Mouse (Mus musculus) midbrain, embryonic 16.5 days (tissue): ENCODE results near the gene Pnck. TPM values are rescaled to one million over a fixed set of nuclear protein-coding genes. Genes with fewer than 3 reads are reported as not detected.

Experiments
- ATAC-seq: fragments of 200-750 bp; cut with Nextera tagmentation; 2 replicates; pipeline ENCODE4 v1.8.0; 2017; ENCODE audit warnings: moderate TSS enrichment
- H3K27ac ChIP-seq: fragments of 300-500 bp; sonication (generic); 2 replicates; pipeline ENCODE4 v1.5.1; 2014; ENCODE audit warnings: mild to moderate bottlenecking, low read length, mixed read lengths
- H3K27me3 ChIP-seq: fragments of 300-500 bp; sonication (generic); 2 replicates; pipeline ENCODE4 v1.6.1; 2014; ENCODE audit warnings: low read depth, low read length, mixed read lengths; ENCODE audit not compliant: control insufficient read depth, insufficient read depth
- H3K36me3 ChIP-seq: fragments of 300-500 bp; sonication (generic); 2 replicates; pipeline ENCODE4 v1.6.1; 2014; ENCODE audit warnings: mild to moderate bottlenecking, low read length, moderate library complexity, mixed read lengths; ENCODE audit not compliant: control insufficient read depth, insufficient read depth
- H3K4me1 ChIP-seq: fragments of 300-500 bp; sonication (generic); 2 replicates; pipeline ENCODE4 v1.6.1; 2014; ENCODE audit warnings: mild to moderate bottlenecking, low read length, mixed read lengths; ENCODE audit not compliant: control insufficient read depth, insufficient read depth
- H3K4me2 ChIP-seq: fragments of 300-500 bp; sonication (generic); 2 replicates; pipeline ENCODE4 v1.6.1; 2014; ENCODE audit warnings: mild to moderate bottlenecking, low read length, mixed read lengths
- H3K4me3 ChIP-seq: fragments of 300-500 bp; sonication (generic); 2 replicates; pipeline ENCODE4 v1.5.1; 2014; ENCODE audit warnings: low read depth, mild to moderate bottlenecking, low read length, moderate library complexity, mixed read lengths
- H3K9ac ChIP-seq: fragments of 300-500 bp; sonication (generic); 2 replicates; pipeline ENCODE4 v1.6.1; 2014; ENCODE audit warnings: low read depth, low read length, mixed read lengths
- H3K9me3 ChIP-seq: fragments of 300-500 bp; sonication (generic); replicated peaks from 2 replicates; pipeline ENCODE4 v1.6.1; 2014; ENCODE audit warnings: mild to moderate bottlenecking, low read length, mixed read lengths; ENCODE audit not compliant: control insufficient read depth, poor library complexity, severe bottlenecking
- WGBS: fragments of 180-500 bp; shearing (Covaris S2); extraction: QIAGEN DNeasy Blood & Tissue Kit; methylation state at CpG from one replicate; pipeline ENCODE4 v1.1.7; 2014; 5-methylcytosine and 5-hydroxymethylcytosine counted together
- polyA plus RNA-seq: library from polyadenylated mRNA; unstranded; fragments of >200 nt; fragmentation: Nextera tagmentation; extraction: Ambion mirVana; gene quantifications from 2 replicates; pipeline ENCODE4 v1.2.1, GENCODE M21; 2015

The Pnck gene
- polyA plus RNA-seq, 1 experiment from 2014 or later: 208 TPM

GRCm38 (mm10) chrX:73626981-73627380 lies 32.9 kb downstream of the Pnck start:
- H3K36me3 ChIP-seq: no peaks in the 10 kb centered on the region
- no peak overlapping the region for H3K4me2 ChIP-seq
- H3K27me3 ChIP-seq: no peaks in the 10 kb centered on the region
- no peak overlapping the region for H3K27ac ChIP-seq
- H3K9me3 ChIP-seq: no peaks in the 10 kb centered on the region
- H3K9ac ChIP-seq: no peak overlapping the region
- H3K4me1 ChIP-seq: no peaks in the 10 kb centered on the region
- no peak for ATAC-seq
- no peak overlapping the region for H3K4me3 ChIP-seq

- no peaks in the 10 kb centered on the region for H3K36me3 ChIP-seq
- H3K4me2 ChIP-seq: no peak overlapping the region
- no peak overlapping the region for H3K4me3 ChIP-seq
- no peaks in the 10 kb centered on the region for H3K4me1 ChIP-seq
- H3K27ac ChIP-seq: no peak overlapping the region
- H3K9ac ChIP-seq: no peak overlapping the region
- WGBS: 91% methylated on average over 2 of the region's 2 CpGs
- H3K27me3 ChIP-seq: no peaks in the 10 kb centered on the region
- no peak for ATAC-seq
- no peaks in the 10 kb centered on the region for H3K9me3 ChIP-seq
Measured at GRCm38 (mm10) chrX:73619890-73620289, 40.0 kb downstream of the Pnck start.

DNA sequence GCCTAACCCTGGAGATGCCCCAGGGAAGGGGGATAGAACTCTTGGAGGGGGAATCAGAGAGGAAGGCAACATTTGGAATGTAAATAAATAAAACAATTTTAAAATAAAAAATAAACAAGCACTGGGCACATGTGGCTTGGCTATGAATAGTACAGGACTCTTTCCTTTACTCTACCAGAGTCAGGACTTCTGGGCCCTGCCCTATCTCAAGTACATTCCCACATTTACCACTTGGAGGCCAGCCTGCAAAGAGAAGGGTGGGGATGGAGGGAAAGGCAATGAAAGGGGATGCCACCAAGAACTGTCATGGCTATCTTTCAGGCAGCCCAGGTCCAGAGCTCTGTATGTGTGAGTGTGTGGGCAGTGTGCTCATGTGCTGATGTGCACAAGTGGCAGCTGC lies 40.5 kb downstream of the Pnck start:
- Histone ChIP-seq H3K27ac (no peak overlapping the region), H3K9ac (no peak overlapping the region), H3K4me2 (no peak overlapping the region), H3K9me3 (no peaks in the 10 kb centered on the region), H3K36me3 (no peaks in the 10 kb centered on the region), H3K4me3 (no peak overlapping the region), H3K27me3 (no peaks in the 10 kb centered on the region), H3K4me1 (no peaks in the 10 kb centered on the region)
- ATAC-seq: no peak

DNA sequence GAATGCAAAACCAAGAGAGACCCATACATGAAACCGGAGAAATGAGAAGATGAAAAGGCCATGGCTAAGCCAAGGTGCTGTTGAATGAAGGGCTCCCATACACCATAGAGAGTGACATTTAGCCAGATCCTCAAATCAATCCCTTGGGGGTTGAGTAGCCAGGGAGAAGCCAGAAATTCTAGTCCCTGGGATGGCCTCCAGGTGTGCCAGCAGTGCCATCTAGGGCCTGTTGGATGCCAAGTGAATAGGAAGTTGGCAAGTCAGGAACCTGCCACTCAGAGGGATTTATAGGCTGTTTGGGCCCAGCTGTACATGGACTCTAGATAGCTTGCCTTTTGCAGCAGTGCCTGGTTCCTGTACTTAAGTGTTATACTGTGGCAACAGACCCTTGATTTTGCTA lies 44.0 kb downstream of the Pnck start:
- H3K9ac ChIP-seq: no peak overlapping the region
- WGBS: 94% methylated on average over 1 of the region's 1 CpGs
- H3K4me1 ChIP-seq: no peaks in the 10 kb centered on the region
- ATAC-seq: no peak
- no peaks in the 10 kb centered on the region for H3K36me3 ChIP-seq
- H3K27ac ChIP-seq: no peak overlapping the region
- no peaks in the 10 kb centered on the region for H3K9me3 ChIP-seq
- H3K4me3 ChIP-seq: no peak overlapping the region
- H3K27me3 ChIP-seq: no peaks in the 10 kb centered on the region
- no peak overlapping the region for H3K4me2 ChIP-seq

GRCm38 (mm10) chrX:73613665-73614064 lies 46.3 kb downstream of the Pnck start:
- H3K9me3 ChIP-seq: no peaks in the 10 kb centered on the region
- ATAC-seq: no peak
- no peak overlapping the region for H3K27ac ChIP-seq
- H3K27me3 ChIP-seq: no peaks in the 10 kb centered on the region
- H3K4me1 ChIP-seq: no peaks in the 10 kb centered on the region
- no peaks in the 10 kb centered on the region for H3K36me3 ChIP-seq
- WGBS: 66% methylated on average over 4 of the region's 4 CpGs
- no peak overlapping the region for H3K9ac ChIP-seq
- H3K4me3 ChIP-seq: no peak overlapping the region
- no peak overlapping the region for H3K4me2 ChIP-seq

Other genes starting within 250 kb of the Pnck start
- 2.2 and 2.5 TPM in 2 replicates for gene Zfp92, start 249.0 kb downstream of the Pnck start, polyA plus RNA-seq
- not detected in 2 replicates for gene Trex2, start 224.8 kb downstream of the Pnck start, polyA plus RNA-seq
- gene Haus7, start 201.1 kb downstream of the Pnck start, polyA plus RNA-seq: 68.9 and 70.9 TPM in 2 replicates
- gene Bgn, start 176.5 kb downstream of the Pnck start, polyA plus RNA-seq: 16.5 and 17.9 TPM in 2 replicates
- gene Atp2b3, start 157.0 kb downstream of the Pnck start, polyA plus RNA-seq: 7.9 and 8.0 TPM in 2 replicates
- 0.21 and 0.22 TPM in 2 replicates for gene Dusp9, start 20.7 kb downstream of the Pnck start, polyA plus RNA-seq
- gene Slc6a8, start 13.0 kb upstream of the Pnck start, polyA plus RNA-seq: 6.6 and 7.3 TPM in 2 replicates
- gene Bcap31, start 56.1 kb upstream of the Pnck start, polyA plus RNA-seq: 123 and 130 TPM in 2 replicates
- gene Abcd1, start 56.5 kb upstream of the Pnck start, polyA plus RNA-seq: 10.4 and 11.1 TPM in 2 replicates
- 0.25 and 0.40 TPM in 2 replicates for gene Plxnb3, start 97.0 kb upstream of the Pnck start, polyA plus RNA-seq
- 2.0 and 2.4 TPM in 2 replicates for gene Srpk3, start 114.3 kb upstream of the Pnck start, polyA plus RNA-seq
- 232 and 252 TPM in 2 replicates for gene Idh3g, start 126.8 kb upstream of the Pnck start, polyA plus RNA-seq
- 126 and 131 TPM in 2 replicates for gene Ssr4, start 126.9 kb upstream of the Pnck start, polyA plus RNA-seq
- gene Pdzd4, start 164.9 kb upstream of the Pnck start, polyA plus RNA-seq: 4.8 TPM in 2 replicates
- gene Avpr2, start 232.0 kb upstream of the Pnck start, polyA plus RNA-seq: 0.09 and 0.34 TPM in 2 replicates
- gene L1cam, start 236.0 kb upstream of the Pnck start, polyA plus RNA-seq: 122 and 134 TPM in 2 replicates